Mouse (Mus musculus) layer of hippocampus, adult 18-20 months (tissue): ENCODE results near the gene Btbd35f12. TPM values are rescaled to one million over a fixed set of nuclear protein-coding genes. Genes with fewer than 3 reads are reported as not detected.
"Not testable (repeated sequence)": the region's sequence is repeated elsewhere in the genome, so short reads cannot be mapped to it uniquely, and the experiment has no call there.

Source experiments
- DNase-seq, 2 experiments: peaks; one replicate each; pipeline ENCODE4 v3.0.0; 2022; ENCODE audit warnings: low spot score in 2 of 2
- long read RNA-seq: library from polyadenylated mRNA; stranded (forward); transcript quantifications from one replicate; pipeline ENCODE4 v2.0.0, GENCODE M21; 2021
- total RNA-seq, 2 experiments: library from RNA; stranded (reverse); gene quantifications; 2 replicates each; pipeline ENCODE4 v1.2.3; 2021

The Btbd35f12 gene
- total RNA-seq, result not detected
- long read RNA-seq, result 0 reads

- not testable (repeated sequence) for DNase-seq
Measured at GRCm38 (mm10) chrX:33313079-33313478, at the start of gene Btbd35f12. TSS of gene Btbd35f12 (plus strand) at chrX:33313379.

GRCm38 (mm10) chrX:33353254-33353653, 40.1 kb downstream of the Btbd35f12 start:
- DNase-seq, result not testable (repeated sequence)

Other genes starting within 250 kb of the Btbd35f12 start
- gene Spin2-ps6, start 78.5 kb upstream of the Btbd35f12 start, total RNA-seq, result not detected